Mouse (Mus musculus) intestine, embryonic 16.5 days (tissue): Measurements from ENCODE around the gene Pdia2. TPM values are rescaled to one million over a fixed set of nuclear protein-coding genes. Genes with fewer than 3 reads are reported as not detected.
"Not testable (repeated sequence)": the region's sequence is repeated elsewhere in the genome, so short reads cannot be mapped to it uniquely, and the experiment has no call there.

Experiments
- ATAC-seq: fragments of 200-750 bp; cut with Nextera tagmentation; 2 replicates; pipeline ENCODE4 v1.8.0; 2017; ENCODE audit warnings: moderate TSS enrichment, moderate library complexity
- H3K27ac ChIP-seq: fragments of 300-500 bp; sonication (generic); 2 replicates; pipeline ENCODE4 v1.5.1; 2014; ENCODE audit warnings: mild to moderate bottlenecking, low read length
- H3K27me3 ChIP-seq: fragments of 300-500 bp; sonication (generic); replicated peaks from 2 replicates; pipeline ENCODE4 v1.6.1; 2014; ENCODE audit warnings: low read length, control low read depth, mixed read lengths; ENCODE audit not compliant: control insufficient read depth, insufficient read depth
- H3K36me3 ChIP-seq: fragments of 300-500 bp; sonication (generic); 2 replicates; pipeline ENCODE4 v1.6.1; 2014; ENCODE audit warnings: low read length, control low read depth; ENCODE audit not compliant: control insufficient read depth, insufficient read depth
- H3K4me1 ChIP-seq: fragments of 300-500 bp; sonication (generic); 2 replicates; pipeline ENCODE4 v1.6.1; 2014; ENCODE audit warnings: low read length, control low read depth, mixed read lengths; ENCODE audit not compliant: control insufficient read depth, insufficient read depth
- H3K4me2 ChIP-seq: fragments of 300-500 bp; sonication (generic); 2 replicates; pipeline ENCODE4 v1.6.1; 2014; ENCODE audit warnings: low read depth, low read length, control low read depth
- H3K4me3 ChIP-seq: fragments of 300-500 bp; sonication (generic); 2 replicates; pipeline ENCODE4 v1.5.1; 2014; ENCODE audit warnings: mild to moderate bottlenecking, low read length
- H3K9ac ChIP-seq: fragments of 300-500 bp; sonication (generic); 2 replicates; pipeline ENCODE4 v1.6.1; 2014; ENCODE audit warnings: low read depth, low read length
- H3K9me3 ChIP-seq: fragments of 300-500 bp; sonication (generic); 2 replicates; pipeline ENCODE4 v1.6.1; 2016; ENCODE audit warnings: low read length, control low read depth; ENCODE audit not compliant: control insufficient read depth
- WGBS: fragments of 180-500 bp; shearing (Covaris S2); extraction: QIAGEN DNeasy Blood & Tissue Kit; methylation state at CpG from one replicate; pipeline ENCODE4 v1.1.7; 2014; 5-methylcytosine and 5-hydroxymethylcytosine counted together
- polyA plus RNA-seq: library from polyadenylated mRNA; unstranded; fragments of >200 nt; fragmentation: Nextera tagmentation; extraction: Ambion mirVana; gene quantifications from 2 replicates; pipeline ENCODE4 v1.2.1, GENCODE M21; 2015

The Pdia2 gene
- polyA plus RNA-seq, 1 experiment from 2014 or later = 104 TPM

DNA sequence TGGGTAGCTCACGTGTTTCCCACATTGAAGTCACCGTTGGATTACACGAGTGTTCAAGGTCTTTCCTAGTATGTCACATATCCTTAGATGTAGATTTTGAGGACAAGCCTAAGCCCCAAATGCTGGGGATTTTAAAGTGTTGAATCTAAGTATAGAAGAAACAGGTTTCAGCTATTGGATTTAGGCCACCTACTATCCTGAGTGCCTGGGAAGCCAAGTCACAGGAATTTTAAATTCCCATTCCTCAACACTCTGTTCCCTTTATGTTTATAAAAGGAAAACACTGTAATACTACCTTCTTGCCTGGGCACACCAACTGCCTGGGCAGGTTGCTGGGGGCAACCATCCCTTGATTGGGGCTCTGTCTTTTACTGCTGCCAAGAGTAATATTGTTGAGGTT is 17.7 kb downstream of the Pdia2 start:
- 94% methylated on average over 3 of the region's 3 CpGs for whole genome bisulfite sequencing
- no peak overlapping the region for H3K27ac ChIP-seq
- no peaks in the 10 kb centered on the region for H3K4me1 ChIP-seq
- H3K36me3 ChIP-seq = peaks cover 20% of the 10 kb centered on the region
- no peak overlapping the region for H3K4me3 ChIP-seq
- H3K9ac ChIP-seq = no peak overlapping the region
- no peaks in the 10 kb centered on the region for H3K9me3 ChIP-seq
- no peaks in the 10 kb centered on the region for H3K27me3 ChIP-seq
- H3K4me2 ChIP-seq = no peak overlapping the region
- no peak for ATAC-seq

DNA sequence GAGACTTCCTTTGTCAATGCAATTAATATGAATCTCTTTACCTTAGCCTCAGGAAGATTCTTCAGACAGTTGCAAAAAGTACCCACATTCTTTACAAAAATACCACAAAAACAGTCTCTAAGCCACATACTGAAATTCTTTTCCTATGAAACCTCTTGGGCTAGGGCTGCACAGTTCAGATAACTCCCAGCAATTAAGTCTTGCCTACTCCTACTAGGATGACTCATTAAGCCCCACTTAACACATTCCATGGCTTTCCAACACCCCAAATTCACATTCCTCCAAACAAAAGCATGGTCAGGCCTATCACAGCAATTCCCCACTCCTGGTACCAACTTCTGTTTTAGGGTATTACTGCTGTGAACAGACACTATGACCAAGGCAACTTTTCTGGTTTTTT is 20.3 kb downstream of the Pdia2 start:
- no peak for ATAC-seq
- Histone ChIP-seq H3K27ac (no peak overlapping the region), H3K9me3 (no peaks in the 10 kb centered on the region), H3K27me3 (no peaks in the 10 kb centered on the region), H3K36me3 (peaks cover 13% of the 10 kb centered on the region; the same call in 1 of the 2 replicates), H3K4me1 (no peaks in the 10 kb centered on the region), H3K9ac (no peak overlapping the region), H3K4me2 (no peak overlapping the region), H3K4me3 (no peak overlapping the region)

DNA sequence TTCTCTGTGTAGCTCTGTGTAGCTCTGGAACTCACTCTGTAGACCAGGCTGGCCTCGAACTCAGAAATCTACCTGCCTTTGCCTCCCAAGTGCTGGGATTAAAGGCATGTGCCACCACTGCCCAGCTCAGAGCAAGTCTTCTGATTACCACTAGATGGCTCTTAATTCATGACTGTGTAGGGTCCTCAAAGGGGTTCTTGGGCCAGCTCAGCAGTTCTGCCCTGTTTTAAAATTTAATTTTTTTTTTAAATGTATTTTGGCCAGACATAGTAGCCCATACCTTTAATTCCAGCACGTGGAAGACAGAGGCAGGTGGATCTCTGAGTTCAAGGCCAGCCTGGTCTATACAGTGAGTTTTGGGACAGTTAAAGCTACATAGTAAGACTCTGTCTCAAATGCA is 23.6 kb downstream of the Pdia2 start:
- not testable (repeated sequence) for H3K27ac ChIP-seq, H3K27me3 ChIP-seq, H3K4me2 ChIP-seq, ATAC-seq, H3K36me3 ChIP-seq, H3K4me1 ChIP-seq, H3K9ac ChIP-seq, H3K9me3 ChIP-seq, H3K4me3 ChIP-seq
- 80% methylated on average over 2 of the region's 2 CpGs for WGBS

DNA sequence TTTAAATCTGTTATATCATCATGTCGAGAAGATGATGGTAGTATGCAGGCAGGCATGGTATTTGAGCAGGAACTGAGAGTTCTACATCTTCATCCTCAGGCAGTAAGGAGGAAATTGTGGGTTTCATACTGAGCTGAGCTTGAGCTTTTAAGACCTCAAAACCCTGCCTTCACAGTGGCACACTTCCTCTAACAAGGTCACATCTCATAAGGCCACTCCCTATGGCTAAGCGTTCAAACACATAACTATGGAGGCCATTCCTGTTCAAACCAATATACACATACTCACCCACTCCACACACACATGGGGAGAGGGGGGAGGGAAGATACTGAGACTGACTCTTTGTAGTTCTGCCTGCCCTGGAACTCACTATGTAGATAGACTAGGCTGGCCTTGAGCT is 30.8 kb downstream of the Pdia2 start:
- Histone ChIP-seq H3K36me3 (peaks cover 4% of the 10 kb centered on the region; the same call in 1 of the 2 replicates), H3K9me3 (no peaks in the 10 kb centered on the region), H3K9ac (no peak overlapping the region), H3K4me3 (no peak overlapping the region), H3K27me3 (no peaks in the 10 kb centered on the region), H3K4me2 (no peak overlapping the region), H3K4me1 (no peaks in the 10 kb centered on the region), H3K27ac (no peak overlapping the region)
- WGBS = 77% methylated on average over 2 of the region's 2 CpGs
- ATAC-seq = 0 out of 2 replicates have a peak, but pooled peaks have one; percentile 33

DNA sequence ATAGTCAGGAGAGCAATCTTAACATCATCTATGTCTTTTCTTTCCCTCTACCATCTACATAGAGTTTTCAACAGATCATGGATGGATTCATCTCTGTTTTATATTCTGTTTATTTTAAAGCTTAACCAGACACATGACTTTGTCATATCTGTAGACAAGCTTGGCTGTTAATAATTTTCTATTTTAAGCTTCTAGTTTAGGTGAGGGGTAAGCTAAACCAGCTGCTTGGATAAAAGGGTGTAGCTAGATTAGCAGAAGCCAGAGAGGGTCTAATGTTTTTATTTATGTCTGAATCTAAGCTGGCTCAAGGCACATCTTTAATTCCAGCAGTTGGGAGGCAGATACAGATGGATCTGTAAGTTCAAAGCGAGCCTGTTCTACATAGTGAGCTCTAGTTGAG is 36.2 kb downstream of the Pdia2 start:
- Histone ChIP-seq H3K27ac (no peak overlapping the region), H3K36me3 (no peaks in the 10 kb centered on the region), H3K9me3 (no peaks in the 10 kb centered on the region), H3K27me3 (no peaks in the 10 kb centered on the region), H3K4me3 (no peak overlapping the region), H3K4me2 (no peak overlapping the region), H3K4me1 (peaks cover 3% of the 10 kb centered on the region; the same call in 1 of the 2 replicates), H3K9ac (no peak overlapping the region)
- WGBS = 88% methylated on average over 1 of the region's 1 CpGs
- no peak for ATAC-seq

DNA sequence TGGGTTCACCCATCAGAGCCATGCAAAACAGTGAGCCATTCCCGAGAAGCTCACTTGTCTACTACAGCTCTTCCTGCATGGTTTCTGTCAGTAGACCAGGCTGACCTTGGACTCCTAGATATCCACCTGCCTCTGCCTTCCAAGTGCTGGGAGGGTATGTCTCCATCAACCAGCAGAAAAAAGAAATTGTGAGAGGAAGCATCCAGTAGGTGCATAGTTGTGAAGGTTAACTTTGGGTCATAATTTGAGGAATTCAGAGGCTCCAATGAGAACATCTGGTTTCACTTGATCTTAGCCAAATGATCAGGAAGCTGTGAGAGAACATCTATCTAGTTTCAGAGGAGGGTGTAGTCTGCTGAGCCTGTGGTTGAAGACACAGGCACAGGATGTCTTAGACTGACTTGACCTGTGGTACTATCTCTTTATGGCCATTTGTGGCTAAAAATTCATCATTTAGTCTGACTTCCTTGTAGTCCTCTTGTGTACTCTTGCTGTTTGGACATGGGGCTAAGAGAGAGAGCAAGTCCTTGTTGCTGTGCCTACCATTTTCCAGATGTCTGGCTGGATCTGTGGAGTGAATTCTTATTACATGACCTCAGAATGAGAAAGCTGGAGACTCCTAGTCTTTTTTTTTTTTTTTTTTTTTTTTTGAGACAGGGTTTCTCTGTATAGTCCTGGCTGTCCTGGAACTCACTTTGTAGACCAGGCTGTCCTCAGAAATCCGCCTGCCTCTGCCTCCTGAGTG is 46.8 kb downstream of the Pdia2 start:
- Histone ChIP-seq H3K4me2 (no peak overlapping the region), H3K9ac (no peak overlapping the region), H3K27ac (no peak overlapping the region), H3K36me3 (peaks cover 20% of the 10 kb centered on the region), H3K4me3 (no peak overlapping the region), H3K4me1 (no peaks in the 10 kb centered on the region), H3K27me3 (no peaks in the 10 kb centered on the region), H3K9me3 (no peaks in the 10 kb centered on the region)
- ATAC-seq = no peak
- WGBS = 94% methylated on average over 2 of the region's 2 CpGs

DNA sequence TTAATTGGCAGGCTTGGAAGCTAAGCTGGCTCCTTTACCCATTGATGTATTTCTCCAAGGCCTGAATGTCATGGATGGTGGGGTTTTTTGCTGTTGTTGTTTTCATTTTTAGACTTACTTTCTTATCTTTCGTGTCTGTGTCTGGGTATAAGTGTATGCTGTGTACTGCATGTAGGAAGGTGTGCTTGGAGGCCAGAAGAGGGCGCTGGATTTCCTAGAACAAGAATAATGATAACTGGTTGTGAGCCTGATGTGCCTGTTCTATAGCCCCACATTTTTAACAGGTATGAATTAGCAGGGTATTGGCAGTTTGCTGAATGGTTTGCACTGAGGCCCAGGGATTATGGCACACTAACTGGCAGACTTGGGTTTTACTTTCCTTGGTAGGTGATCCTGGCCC is 49.8 kb downstream of the Pdia2 start:
- ATAC-seq = no peak
- H3K4me2 ChIP-seq = no peak overlapping the region
- H3K27ac ChIP-seq = no peak overlapping the region
- H3K4me3 ChIP-seq = no peak overlapping the region
- no peaks in the 10 kb centered on the region for H3K4me1 ChIP-seq
- H3K9me3 ChIP-seq = no peaks in the 10 kb centered on the region
- H3K36me3 ChIP-seq = peaks cover 20% of the 10 kb centered on the region
- H3K27me3 ChIP-seq = no peaks in the 10 kb centered on the region
- WGBS = 83% methylated on average over 2 of the region's 2 CpGs
- no peak overlapping the region for H3K9ac ChIP-seq

Other genes with a start within 250 kb of the Pdia2 start
- 0.21 and 0.22 TPM in 2 replicates for gene A930017K11Rik, start 246.5 kb downstream of the Pdia2 start, polyA plus RNA-seq
- gene Capn15, start 213.3 kb downstream of the Pdia2 start, polyA plus RNA-seq = 22.3 and 24.5 TPM in 2 replicates
- 13.0 and 18.0 TPM in 2 replicates for gene Rab11fip3, start 129.5 kb downstream of the Pdia2 start, polyA plus RNA-seq
- gene Decr2, start 108.8 kb downstream of the Pdia2 start, polyA plus RNA-seq = 49.6 and 51.5 TPM in 2 replicates
- gene Nme4, start 103.5 kb downstream of the Pdia2 start, polyA plus RNA-seq = 92.1 and 97.1 TPM in 2 replicates
- 12.1 and 15.1 TPM in 2 replicates for gene Tmem8, start 85.8 kb downstream of the Pdia2 start, polyA plus RNA-seq
- 242 and 260 TPM in 2 replicates for gene Mrpl28, start 75.6 kb downstream of the Pdia2 start, polyA plus RNA-seq
- gene Axin1, start 60.4 kb downstream of the Pdia2 start, polyA plus RNA-seq = 5.9 and 6.6 TPM in 2 replicates
- 13.4 and 15.2 TPM in 2 replicates for gene Rgs11, start 3.9 kb upstream of the Pdia2 start, polyA plus RNA-seq
- 14.8 and 17.3 TPM in 2 replicates for gene Arhgdig, start 8.7 kb upstream of the Pdia2 start, polyA plus RNA-seq
- 123 and 129 TPM in 2 replicates for gene Fam234a, start 45.2 kb upstream of the Pdia2 start, polyA plus RNA-seq
- 68.2 and 72.2 TPM in 2 replicates for gene Luc7l, start 53.8 kb upstream of the Pdia2 start, polyA plus RNA-seq
- gene Neurl1b, start 215.7 kb upstream of the Pdia2 start, polyA plus RNA-seq = 1.5 and 1.6 TPM in 2 replicates